Mouse (Mus musculus): ENCODE results near the gene Ikzf3. TPM values are rescaled to one million over a fixed set of nuclear protein-coding genes. Genes with fewer than 3 reads are reported as not detected.

Gene Ikzf3
- polyA plus RNA-seq, 1 experiment from 2014 or later, result 0.20 TPM

DNA sequence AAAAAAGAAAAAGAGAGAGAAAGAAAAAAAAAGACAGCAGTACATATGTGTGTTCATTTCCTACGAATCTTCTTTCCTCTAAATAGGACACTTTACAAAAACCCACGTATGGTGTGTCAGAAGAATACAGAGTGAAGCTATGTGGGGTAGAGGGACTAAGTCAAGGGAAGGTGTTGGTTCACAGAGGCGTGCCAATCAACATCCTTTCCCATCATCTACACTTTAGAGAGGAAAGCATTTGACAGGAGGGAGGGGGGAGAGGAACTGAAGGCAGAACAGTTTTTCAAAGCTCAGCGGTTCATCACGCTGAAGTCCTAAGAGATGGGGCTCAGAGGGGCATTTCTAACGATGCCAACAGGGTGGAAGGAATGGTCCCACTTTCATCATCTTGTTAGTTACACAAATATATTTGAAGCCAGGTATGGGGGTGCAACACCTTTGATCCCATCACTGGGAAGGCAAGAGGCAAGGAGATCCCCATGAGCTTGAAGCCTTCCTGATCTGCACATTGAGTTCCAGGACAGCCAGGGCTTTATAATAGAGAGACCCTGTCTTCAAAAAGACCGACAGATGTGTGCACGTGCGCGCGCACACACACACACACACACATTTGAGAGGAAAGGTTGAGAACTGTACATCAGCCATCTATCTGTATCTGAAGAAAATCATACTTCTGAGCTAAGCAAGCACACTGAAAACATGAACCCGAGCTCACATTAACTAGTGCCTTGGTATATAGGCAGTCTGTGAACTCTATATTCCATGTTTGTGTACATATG is 887 bp upstream of the Ikzf3 start:
- H3K36me3 ChIP-seq (ENCODE audit: insufficient read depth, low read length), result no peaks in the 10 kb centered on the region
- DNase-seq (ENCODE audit: low spot score), result no peak
- no peak overlapping the region for H3K4me3 ChIP-seq (ENCODE audit: low read depth, low read length)
- 42% methylated on average over 12 of the region's 12 CpGs for WGBS
- no peak overlapping the region for H3K27ac ChIP-seq (ENCODE audit: low read length)
- no peak for TF ChIP-seq CTCF (IDR thresholded peaks at IDR 0.05)
- TF ChIP-seq EP300 (IDR thresholded peaks at IDR 0.05), result no peak
- H3K27me3 ChIP-seq (replicated peaks; ENCODE audit: insufficient read depth, low read length), result peaks cover 26% of the 10 kb centered on the region
- H3K9me3 ChIP-seq (ENCODE audit: low read length), result no peaks in the 10 kb centered on the region
- no peak overlapping the region for H3K4me2 ChIP-seq (replicated peaks; ENCODE audit: low read depth, low read length)
- no peak for ATAC-seq
- H3K9ac ChIP-seq (replicated peaks; ENCODE audit: low read depth), result no peak overlapping the region
- peaks cover 11% of the 10 kb centered on the region; the same call in 1 of the 2 replicates for H3K4me1 ChIP-seq (ENCODE audit: insufficient read depth, low read depth, low read length)

DNA sequence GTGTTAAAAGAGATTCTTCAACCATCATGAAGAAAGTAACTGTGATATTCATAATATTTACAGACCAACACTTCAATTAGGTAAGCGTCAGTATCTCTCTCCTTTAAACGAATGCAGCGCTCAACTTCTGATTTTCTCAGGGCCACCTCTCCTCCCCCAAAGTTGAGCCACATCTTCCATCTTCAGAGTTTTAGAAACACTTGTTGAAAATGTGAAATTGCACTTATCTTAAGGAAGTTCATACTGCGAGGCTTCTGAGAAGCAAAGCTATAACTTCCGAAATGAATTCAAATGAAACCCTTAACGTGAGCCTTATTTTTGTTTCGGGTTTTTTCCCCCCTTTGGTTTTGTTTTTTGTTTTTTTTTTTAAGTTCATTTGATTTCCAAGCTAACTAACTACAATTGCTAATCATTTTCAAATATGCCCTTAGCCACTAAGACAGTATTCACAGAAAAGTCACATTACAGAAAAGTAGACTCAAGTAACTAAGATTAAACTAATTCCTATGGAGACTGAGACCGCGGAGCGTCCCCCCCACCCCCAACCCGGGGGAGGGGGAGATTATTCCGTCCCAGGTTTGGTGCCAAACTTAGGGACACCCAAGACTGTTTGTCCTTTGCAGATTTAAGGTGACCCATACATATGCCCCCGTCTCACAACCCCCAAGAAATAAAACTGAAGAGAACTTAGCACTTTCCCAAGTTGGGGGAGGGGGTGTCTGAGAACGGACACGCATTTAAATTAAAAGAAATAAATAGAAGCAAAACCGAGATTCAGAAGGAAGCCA is 747 bp downstream of the Ikzf3 start:
- TF ChIP-seq CTCF (IDR thresholded peaks at IDR 0.05) (no peak), EP300 (IDR thresholded peaks at IDR 0.05) (no peak)
- H3K4me3 ChIP-seq (ENCODE audit: low read depth, low read length), result peak overlapping the region; percentile 37

DNA sequence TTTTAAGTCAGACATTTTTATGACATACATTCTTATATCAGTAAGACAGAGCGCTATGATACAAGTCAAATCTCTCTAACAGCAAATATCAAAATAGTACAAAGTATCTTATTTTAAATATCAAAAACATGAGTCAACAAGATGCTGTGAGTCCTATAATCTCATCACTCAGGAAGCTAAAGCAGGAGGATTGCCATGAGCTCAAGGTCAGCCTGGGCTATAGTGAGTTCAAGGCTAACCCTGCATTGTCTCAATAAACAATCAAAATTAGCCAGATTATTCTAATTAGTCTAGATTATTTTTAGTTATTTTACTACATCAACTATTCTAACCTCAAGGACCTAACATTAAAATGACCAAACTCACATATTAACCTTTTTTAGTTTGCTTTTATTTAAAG is 2.4 kb downstream of the Ikzf3 start:
- no peak overlapping the region for H3K4me3 ChIP-seq (ENCODE audit: low read depth, low read length)
- DNase-seq (ENCODE audit: low spot score), result no peak
- 75% methylated on average over 1 of the region's 1 CpGs for WGBS

More for the DNA sequence above, 747 bp downstream of the Ikzf3 start:
- Histone ChIP-seq H3K9ac (replicated peaks; ENCODE audit: low read depth) (no peak overlapping the region), H3K27me3 (replicated peaks; ENCODE audit: insufficient read depth, low read length) (peaks cover 24% of the 10 kb centered on the region), H3K4me2 (replicated peaks; ENCODE audit: low read depth, low read length) (peak overlapping the region; percentile 62), H3K27ac (ENCODE audit: low read length) (no peak overlapping the region), H3K9me3 (ENCODE audit: low read length) (no peaks in the 10 kb centered on the region), H3K36me3 (ENCODE audit: insufficient read depth, low read length) (no peaks in the 10 kb centered on the region), H3K4me1 (ENCODE audit: insufficient read depth, low read depth, low read length) (peaks cover 7% of the 10 kb centered on the region; the same call in 1 of the 2 replicates)
- WGBS, result 3% methylated on average over 16 of the region's 16 CpGs
- DNase-seq (ENCODE audit: low spot score) (no peak), ATAC-seq (no peak)

DNA sequence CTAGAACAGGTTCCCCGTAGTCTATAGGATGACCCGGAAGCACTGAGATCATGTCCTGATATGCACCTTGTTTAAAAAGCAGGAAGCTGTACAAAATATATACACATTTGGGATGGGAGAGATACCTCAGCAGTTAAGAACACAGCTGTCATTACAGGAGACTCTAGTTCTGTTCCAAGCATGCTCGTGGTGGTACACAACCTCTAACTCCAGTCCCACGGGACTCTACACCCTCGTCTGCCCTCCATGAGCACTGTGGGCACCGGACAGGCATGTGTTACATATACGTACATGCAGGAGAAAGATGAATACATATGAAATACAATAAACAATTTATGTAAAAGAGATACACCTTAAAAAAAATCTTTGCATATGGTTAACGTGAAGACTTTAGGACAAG is 3.3 kb downstream of the Ikzf3 start:
- peaks cover 13% of the 10 kb centered on the region for H3K27me3 ChIP-seq (replicated peaks; ENCODE audit: insufficient read depth, low read length)
- peaks cover 7% of the 10 kb centered on the region; the same call in 1 of the 2 replicates for H3K4me1 ChIP-seq (ENCODE audit: insufficient read depth, low read depth, low read length)
- H3K9me3 ChIP-seq (ENCODE audit: low read length), result no peaks in the 10 kb centered on the region
- H3K36me3 ChIP-seq (ENCODE audit: insufficient read depth, low read length), result no peaks in the 10 kb centered on the region
- 65% methylated on average over 8 of the region's 8 CpGs for WGBS
- H3K9ac ChIP-seq (replicated peaks; ENCODE audit: low read depth), result no peak overlapping the region
- no peak for ATAC-seq
- TF ChIP-seq CTCF (IDR thresholded peaks at IDR 0.05) (no peak), EP300 (IDR thresholded peaks at IDR 0.05) (no peak)
- H3K27ac ChIP-seq (ENCODE audit: low read length), result no peak overlapping the region
- H3K4me3 ChIP-seq (ENCODE audit: low read depth, low read length), result no peak overlapping the region
- no peak for DNase-seq (ENCODE audit: low spot score)
- no peak overlapping the region for H3K4me2 ChIP-seq (replicated peaks; ENCODE audit: low read depth, low read length)

More for the DNA sequence above, 2.4 kb downstream of the Ikzf3 start:
- Histone ChIP-seq H3K4me2 (replicated peaks; ENCODE audit: low read depth, low read length) (no peak overlapping the region), H3K27me3 (replicated peaks; ENCODE audit: insufficient read depth, low read length) (peaks cover 13% of the 10 kb centered on the region), H3K36me3 (ENCODE audit: insufficient read depth, low read length) (no peaks in the 10 kb centered on the region), H3K4me1 (ENCODE audit: insufficient read depth, low read depth, low read length) (peaks cover 7% of the 10 kb centered on the region; the same call in 1 of the 2 replicates), H3K9ac (replicated peaks; ENCODE audit: low read depth) (no peak overlapping the region), H3K27ac (ENCODE audit: low read length) (no peak overlapping the region), H3K9me3 (ENCODE audit: low read length) (no peaks in the 10 kb centered on the region)
- TF ChIP-seq CTCF (IDR thresholded peaks at IDR 0.05), result no peak
- TF ChIP-seq EP300 (IDR thresholded peaks at IDR 0.05), result no peak
- ATAC-seq, result no peak

DNA sequence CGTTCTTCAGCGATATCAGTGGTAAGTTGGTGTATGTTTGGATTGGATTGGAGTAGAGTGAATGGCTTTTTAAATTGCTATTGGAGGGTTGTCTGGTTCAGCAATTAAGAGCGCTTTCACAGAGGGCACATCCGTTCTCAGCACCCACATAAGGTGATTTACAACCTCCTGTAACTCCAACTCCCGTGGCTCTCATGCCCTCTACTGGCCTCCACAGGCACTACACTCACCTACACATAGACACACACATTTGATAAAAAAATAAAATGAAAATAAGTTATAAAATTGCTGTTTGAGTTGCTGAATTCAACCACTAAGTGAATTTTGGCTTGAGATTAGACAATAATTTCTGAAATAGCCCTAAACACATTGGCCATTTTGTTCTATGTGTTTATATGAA is 5.5 kb downstream of the Ikzf3 start:
- no peaks in the 10 kb centered on the region for H3K9me3 ChIP-seq (ENCODE audit: low read length)
- 78% methylated on average over 5 of the region's 5 CpGs for WGBS
- peaks cover 1% of the 10 kb centered on the region; the same call in 1 of the 2 replicates for H3K4me1 ChIP-seq (ENCODE audit: insufficient read depth, low read depth, low read length)
- H3K4me2 ChIP-seq (replicated peaks; ENCODE audit: low read depth, low read length), result no peak overlapping the region
- TF ChIP-seq EP300 (IDR thresholded peaks at IDR 0.05) (no peak), CTCF (IDR thresholded peaks at IDR 0.05) (peak; percentile 28; the same call in 1 of the 2 replicates)
- H3K36me3 ChIP-seq (ENCODE audit: insufficient read depth, low read length), result no peaks in the 10 kb centered on the region
- H3K27ac ChIP-seq (ENCODE audit: low read length), result no peak overlapping the region
- DNase-seq (ENCODE audit: low spot score), result no peak
- no peak for ATAC-seq
- H3K9ac ChIP-seq (replicated peaks; ENCODE audit: low read depth), result no peak overlapping the region
- H3K4me3 ChIP-seq (ENCODE audit: low read depth, low read length), result no peak overlapping the region
- peaks cover 4% of the 10 kb centered on the region; the same call in 1 of the 2 replicates for H3K27me3 ChIP-seq (replicated peaks; ENCODE audit: insufficient read depth, low read length)

DNA sequence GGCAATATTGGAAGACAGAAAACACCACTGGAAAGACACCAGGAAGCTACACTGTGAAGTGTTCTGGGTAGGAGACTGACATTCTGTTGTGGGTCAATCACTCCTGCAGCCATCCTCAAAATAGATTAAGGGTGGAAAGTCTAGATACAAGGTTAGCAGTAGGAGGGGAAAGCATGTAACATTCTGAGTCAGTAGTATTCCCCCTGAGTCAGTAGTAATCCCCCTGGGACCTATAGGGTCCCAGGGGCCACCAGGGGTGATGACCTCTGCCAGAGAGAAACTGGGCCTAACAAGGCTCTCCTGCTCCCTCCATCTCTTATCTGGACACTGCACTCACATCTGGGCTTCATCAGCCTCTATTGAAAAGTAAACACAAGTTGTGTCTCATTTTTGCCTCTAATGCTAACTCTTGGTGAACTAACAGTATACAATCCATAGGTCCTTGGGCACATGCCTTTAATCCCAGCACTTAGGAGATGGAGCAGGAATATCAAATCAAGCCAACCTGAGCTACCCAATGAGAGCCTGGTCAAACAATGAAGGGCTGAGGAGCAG is 8.3 kb downstream of the Ikzf3 start:
- H3K9me3 ChIP-seq (ENCODE audit: low read length), result no peaks in the 10 kb centered on the region
- H3K9ac ChIP-seq (replicated peaks; ENCODE audit: low read depth), result no peak overlapping the region
- H3K36me3 ChIP-seq (ENCODE audit: insufficient read depth, low read length), result no peaks in the 10 kb centered on the region
- H3K4me2 ChIP-seq (replicated peaks; ENCODE audit: low read depth, low read length), result no peak overlapping the region
- H3K27me3 ChIP-seq (replicated peaks; ENCODE audit: insufficient read depth, low read length), result no peaks in the 10 kb centered on the region
- ATAC-seq (no peak), DNase-seq (ENCODE audit: low spot score) (no peak)
- no peaks in the 10 kb centered on the region for H3K4me1 ChIP-seq (ENCODE audit: insufficient read depth, low read depth, low read length)
- H3K4me3 ChIP-seq (ENCODE audit: low read depth, low read length), result no peak overlapping the region
- no peak overlapping the region for H3K27ac ChIP-seq (ENCODE audit: low read length)
- TF ChIP-seq CTCF (IDR thresholded peaks at IDR 0.05) (no peak), EP300 (IDR thresholded peaks at IDR 0.05) (no peak)

Data from lung, postnatal 0 days (tissue).